Mouse (Mus musculus) ES-E14 (cell line): ENCODE data around the gene Ssbp2. TPM values are rescaled to one million over a fixed set of nuclear protein-coding genes. Genes with fewer than 3 reads are reported as not detected.

Source experiments
- DNase-seq: peaks from one replicate; pipeline ENCODE4 v3.0.0-alpha.2; 2013; ENCODE audit warnings: low read depth, low spot score
- H3K27ac ChIP-seq: 2 replicates; pipeline ENCODE4 v1.5.1; 2012; ENCODE audit warnings: low read depth, mild to moderate bottlenecking, low read length, moderate library complexity, mixed read lengths; ENCODE audit not compliant: poor library complexity, insufficient read depth, severe bottlenecking
- H3K36me3 ChIP-seq: 2 replicates; pipeline ENCODE4 v1.6.1; 2012; ENCODE audit warnings: mild to moderate bottlenecking, low read length, moderate library complexity, mixed read lengths; ENCODE audit not compliant: control insufficient read depth, poor library complexity, insufficient read depth, severe bottlenecking
- H3K4me1 ChIP-seq, 2 experiments: fragments of 150-350 bp in 1 of 2; sonication (generic) in 1 of 2; 2 replicates each; pipeline ENCODE4 v1.6.1; 2012; ENCODE audit warnings: low read length in 2 of 2, mild to moderate bottlenecking in 1 of 2, mixed read lengths in 1 of 2; ENCODE audit not compliant: control insufficient read depth in 2 of 2, insufficient read depth in 2 of 2, poor library complexity in 1 of 2
- H3K4me3 ChIP-seq, 2 experiments: fragments of 150-350 bp in 1 of 2; sonication (generic) in 1 of 2; 2 replicates each; pipeline ENCODE4 v1.5.1; 2012; ENCODE audit warnings: low read length in 2 of 2, low read depth in 1 of 2, mild to moderate bottlenecking in 1 of 2, mixed read lengths in 1 of 2; ENCODE audit not compliant: insufficient read depth in 1 of 2, poor library complexity in 1 of 2, severe bottlenecking in 1 of 2
- H3K9ac ChIP-seq: 2 replicates; pipeline ENCODE4 v1.6.1; 2012; ENCODE audit warnings: low read depth, mild to moderate bottlenecking, low read length, mixed read lengths; ENCODE audit not compliant: poor library complexity, insufficient read depth, severe bottlenecking
- H3K9me3 ChIP-seq: fragments of 150-350 bp; sonication (generic); 2 replicates; pipeline ENCODE4 v1.6.1; 2012; ENCODE audit warnings: low read depth, mild to moderate bottlenecking, low read length; ENCODE audit not compliant: control insufficient read depth, insufficient read depth
- CHD2 ChIP-seq: IDR thresholded peaks from 2 replicates; pipeline ENCODE4 v1.6.1; 2014; ENCODE audit warnings: mild to moderate bottlenecking, low read depth, low read length, inconsistent platforms
- HCFC1 ChIP-seq: IDR thresholded peaks from 2 replicates; pipeline ENCODE4 v1.6.1; 2012; ENCODE audit warnings: low read length, inconsistent platforms, borderline replicate concordance; ENCODE audit not compliant: insufficient read depth
- MAFK ChIP-seq: IDR thresholded peaks from 2 replicates; pipeline ENCODE4 v1.6.1; 2014; ENCODE audit warnings: mild to moderate bottlenecking, low read depth, low read length, inconsistent platforms; ENCODE audit not compliant: insufficient read depth
- ZC3H11A ChIP-seq: IDR thresholded peaks from 2 replicates; pipeline ENCODE4 v1.6.1; 2012; ENCODE audit warnings: low read depth, mild to moderate bottlenecking, inconsistent platforms, low read length, borderline replicate concordance
- ZNF384 ChIP-seq: IDR thresholded peaks from 2 replicates; pipeline ENCODE4 v1.6.1; 2012; ENCODE audit warnings: low read depth, low read length, inconsistent platforms
- in situ Hi-C, 2 experiments: fragments of 600-800 bp; cut with MboI; formaldehyde crosslinking; loops; one replicate each; pipeline ENCODE4 v1.15.1; 2025; ENCODE audit warnings: low sequenced_read_pairs in 2 of 2, inconsistent platforms in 1 of 2; ENCODE audit not compliant: unreplicated experiment in 2 of 2
- total RNA-seq: library from RNA; depleted of rRNA; stranded (reverse); fragments of 300-350 nt; gene quantifications from 2 replicates; pipeline ENCODE4 v1.2.3, GENCODE M21; 2012

Gene Ssbp2
- total RNA-seq, 1 experiment = 7.2 TPM

- in situ Hi-C loops = no loop called here
- TF ChIP-seq MAFK (no peak), ZNF384 (no peak), HCFC1 (no peak), CHD2 (no peak), ZC3H11A (no peak)
- no peaks in the 10 kb centered on the region for H3K9me3 ChIP-seq
- H3K4me3 ChIP-seq = no peak overlapping the region
- no peak overlapping the region for H3K27ac ChIP-seq
- no peaks in the 10 kb centered on the region for H3K36me3 ChIP-seq
- H3K9ac ChIP-seq = no peak overlapping the region
- no peaks in the 10 kb centered on the region for H3K4me1 ChIP-seq
- DNase-seq = no peak
Observed at GRCm38 (mm10) chr13:91719487-91719886, 259.4 kb downstream of the Ssbp2 start.

GRCm38 (mm10) chr13:91723108-91723735, 263.1 kb downstream of the Ssbp2 start:
- peak; percentile 19 for DNase-seq
- TF ChIP-seq ZC3H11A = peak; percentile 56; the same call in 1 of the 2 replicates
- no peak for TF ChIP-seq HCFC1

GRCm38 (mm10) chr13:91723736-91724119, 263.6 kb downstream of the Ssbp2 start:
- Histone ChIP-seq H3K9ac (no peak overlapping the region), H3K36me3 (no peaks in the 10 kb centered on the region), H3K4me3 (peak overlapping the region in 1 of 2 experiments; percentile 30; a peak in 1 of 4 replicates), H3K9me3 (no peaks in the 10 kb centered on the region), H3K27ac (no peak overlapping the region), H3K4me1 (no peaks in the 10 kb centered on the region)
- no peak for TF ChIP-seq CHD2
- no peak for TF ChIP-seq MAFK
- no peak for TF ChIP-seq ZNF384
- TF ChIP-seq ZC3H11A = no peak
- no peak for TF ChIP-seq HCFC1
- no peak for DNase-seq
- in situ Hi-C loops = no loop called here

More at GRCm38 (mm10) chr13:91723108-91723735, 263.1 kb downstream of the Ssbp2 start:
- no peaks in the 10 kb centered on the region for H3K4me1 ChIP-seq
- no peaks in the 10 kb centered on the region for H3K36me3 ChIP-seq
- H3K9ac ChIP-seq = no peak overlapping the region
- no peaks in the 10 kb centered on the region for H3K9me3 ChIP-seq
- peak overlapping the region in 1 of 2 experiments; percentile 30; a peak in 1 of 4 replicates for H3K4me3 ChIP-seq
- in situ Hi-C loops = no loop called here
- no peak overlapping the region for H3K27ac ChIP-seq

GRCm38 (mm10) chr13:91724211-91724610, 264.1 kb downstream of the Ssbp2 start:
- no peak overlapping the region for H3K27ac ChIP-seq
- in situ Hi-C loops = no loop called here
- H3K9ac ChIP-seq = no peak overlapping the region
- H3K36me3 ChIP-seq = no peaks in the 10 kb centered on the region
- H3K9me3 ChIP-seq = no peaks in the 10 kb centered on the region
- TF ChIP-seq ZC3H11A = no peak
- no peaks in the 10 kb centered on the region for H3K4me1 ChIP-seq
- H3K4me3 ChIP-seq = no peak overlapping the region
- DNase-seq = no peak

GRCm38 (mm10) chr13:91725130-91725529, 265.0 kb downstream of the Ssbp2 start:
- H3K27ac ChIP-seq = no peak overlapping the region
- no peaks in the 10 kb centered on the region for H3K9me3 ChIP-seq
- H3K36me3 ChIP-seq = no peaks in the 10 kb centered on the region
- no peaks in the 10 kb centered on the region for H3K4me1 ChIP-seq
- no peak for TF ChIP-seq CHD2
- TF ChIP-seq ZC3H11A = no peak
- TF ChIP-seq MAFK = no peak
- TF ChIP-seq ZNF384 = no peak
- TF ChIP-seq HCFC1 = no peak
- no peak overlapping the region for H3K4me3 ChIP-seq
- DNase-seq = no peak
- H3K9ac ChIP-seq = no peak overlapping the region
- in situ Hi-C loops = no loop called here
